Mouse (Mus musculus): Measurements from ENCODE around the gene Zfand3. TPM values are rescaled to one million over a fixed set of nuclear protein-coding genes. Genes with fewer than 3 reads are reported as not detected.

Zfand3 gene
- polyA plus RNA-seq, 1 experiment: 138 TPM

- peaks cover 9% of the 10 kb centered on the region for H3K36me3 ChIP-seq (ENCODE audit: control insufficient read depth, insufficient read depth)
- no peak for TF ChIP-seq MAX (IDR thresholded peaks at IDR 0.05; ENCODE audit: low read depth)
- TF ChIP-seq SRF (IDR thresholded peaks at IDR 0.05; ENCODE audit: control insufficient read depth, insufficient read length, low read depth): no peak
- no peak for TF ChIP-seq POLR2AphosphoS2 (IDR thresholded peaks at IDR 0.05; ENCODE audit: insufficient read length, low read depth)
- no peak for TF ChIP-seq USF1 (IDR thresholded peaks at IDR 0.05; ENCODE audit: low read depth)
- no peak for TF ChIP-seq POLR2A (IDR thresholded peaks at IDR 0.05; ENCODE audit: insufficient read length, low read depth)
- TF ChIP-seq MYOG (IDR thresholded peaks at IDR 0.05; ENCODE audit: control insufficient read depth in 1 of 3, insufficient read depth in 1 of 3, insufficient read length in 2 of 3, low read depth in 2 of 3): no peak
- no peak for TF ChIP-seq MYOD1 (IDR thresholded peaks at IDR 0.05; ENCODE audit: control insufficient read depth in 1 of 3, insufficient read length in 2 of 3, low read depth in 2 of 3)
- TF ChIP-seq E2F4 (IDR thresholded peaks at IDR 0.05; ENCODE audit: insufficient read depth): no peak
- no peak for TF ChIP-seq REST (IDR thresholded peaks at IDR 0.05; ENCODE audit: insufficient read depth, insufficient read length)
- TF ChIP-seq TCF12 (IDR thresholded peaks at IDR 0.05; ENCODE audit: insufficient read depth, poor library complexity, severe bottlenecking): no peak
- TF ChIP-seq TCF3 (IDR thresholded peaks at IDR 0.05; ENCODE audit: insufficient read length, low read depth): no peak
- no peak overlapping the region for H3K4me2 ChIP-seq (ENCODE audit: low read depth)
- H3K27me3 ChIP-seq (ENCODE audit: control insufficient read depth, insufficient read depth, insufficient read length): no peaks in the 10 kb centered on the region
- H3K4me3 ChIP-seq: no peak overlapping the region
- H3ac ChIP-seq (ENCODE audit: control insufficient read depth, insufficient read length): no peak overlapping the region
- peaks cover 84% of the 10 kb centered on the region for H3K79me2 ChIP-seq (ENCODE audit: control insufficient read depth, insufficient read depth)
Observed at GRCm38 (mm10) chr17:30128456-30128855, 123.9 kb downstream of the Zfand3 start.

- no peaks in the 10 kb centered on the region for H3K27me3 ChIP-seq (ENCODE audit: control insufficient read depth, insufficient read depth, insufficient read length)
- H3K79me2 ChIP-seq (ENCODE audit: control insufficient read depth, insufficient read depth): peaks cover 82% of the 10 kb centered on the region
- H3K4me2 ChIP-seq (ENCODE audit: low read depth): no peak overlapping the region
- no peak overlapping the region for H3ac ChIP-seq (ENCODE audit: control insufficient read depth, insufficient read length)
- peaks cover 9% of the 10 kb centered on the region for H3K36me3 ChIP-seq (ENCODE audit: control insufficient read depth, insufficient read depth)
- TF ChIP-seq E2F4 (IDR thresholded peaks at IDR 0.05; ENCODE audit: insufficient read depth) (no peak), SRF (IDR thresholded peaks at IDR 0.05; ENCODE audit: control insufficient read depth, insufficient read length, low read depth) (no peak), POLR2A (IDR thresholded peaks at IDR 0.05; ENCODE audit: insufficient read length, low read depth) (no peak), CEBPB (IDR thresholded peaks at IDR 0.05; ENCODE audit: insufficient read depth, poor library complexity, severe bottlenecking) (no peak), POLR2AphosphoS2 (IDR thresholded peaks at IDR 0.05; ENCODE audit: insufficient read length, low read depth) (no peak), TCF3 (IDR thresholded peaks at IDR 0.05; ENCODE audit: insufficient read length, low read depth) (no peak), MAX (IDR thresholded peaks at IDR 0.05; ENCODE audit: low read depth) (no peak), MYOD1 (IDR thresholded peaks at IDR 0.05; ENCODE audit: control insufficient read depth in 1 of 3, insufficient read length in 2 of 3, low read depth in 2 of 3) (no peak), REST (IDR thresholded peaks at IDR 0.05; ENCODE audit: insufficient read depth, insufficient read length) (no peak), TCF12 (IDR thresholded peaks at IDR 0.05; ENCODE audit: insufficient read depth, poor library complexity, severe bottlenecking) (no peak), MYOG (IDR thresholded peaks at IDR 0.05; ENCODE audit: control insufficient read depth in 1 of 3, insufficient read depth in 1 of 3, insufficient read length in 2 of 3, low read depth in 2 of 3) (no peak), USF1 (IDR thresholded peaks at IDR 0.05; ENCODE audit: low read depth) (no peak)
- H3K4me3 ChIP-seq: no peak overlapping the region
Observed at GRCm38 (mm10) chr17:30129220-30129619, 124.7 kb downstream of the Zfand3 start.

DNA sequence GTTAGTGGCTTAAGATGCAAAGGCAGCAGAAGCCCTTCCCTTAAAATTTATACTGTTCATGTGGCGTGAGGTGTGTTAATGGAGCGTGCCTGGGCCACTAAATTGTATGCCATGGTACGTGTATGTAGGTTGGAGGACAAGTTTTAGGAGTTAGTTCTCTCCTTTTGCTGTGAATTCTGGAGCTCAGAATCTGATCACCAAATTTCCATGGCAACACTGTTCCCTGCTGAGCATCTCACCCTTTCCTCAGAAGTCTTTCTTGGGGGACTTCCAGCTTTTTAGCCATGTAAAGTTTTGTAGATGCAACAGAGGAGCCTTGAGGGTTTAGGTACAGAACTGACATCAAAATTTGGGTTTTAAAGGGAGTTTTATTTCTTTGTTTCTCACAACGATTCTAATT lies 125.8 kb downstream of the Zfand3 start:
- Histone ChIP-seq H3K4me3 (no peak overlapping the region), H3K4me2 (ENCODE audit: low read depth) (no peak overlapping the region), H3K36me3 (ENCODE audit: control insufficient read depth, insufficient read depth) (peaks cover 13% of the 10 kb centered on the region), H3K79me2 (ENCODE audit: control insufficient read depth, insufficient read depth) (peaks cover 73% of the 10 kb centered on the region), H3K27me3 (ENCODE audit: control insufficient read depth, insufficient read depth, insufficient read length) (no peaks in the 10 kb centered on the region), H3ac (ENCODE audit: control insufficient read depth, insufficient read length) (no peak overlapping the region)
- TF ChIP-seq MAX (IDR thresholded peaks at IDR 0.05; ENCODE audit: low read depth) (no peak), TCF12 (IDR thresholded peaks at IDR 0.05; ENCODE audit: insufficient read depth, poor library complexity, severe bottlenecking) (no peak), USF1 (IDR thresholded peaks at IDR 0.05; ENCODE audit: low read depth) (no peak), TCF3 (IDR thresholded peaks at IDR 0.05; ENCODE audit: insufficient read length, low read depth) (no peak), REST (IDR thresholded peaks at IDR 0.05; ENCODE audit: insufficient read depth, insufficient read length) (no peak), SRF (IDR thresholded peaks at IDR 0.05; ENCODE audit: control insufficient read depth, insufficient read length, low read depth) (no peak), POLR2AphosphoS2 (IDR thresholded peaks at IDR 0.05; ENCODE audit: insufficient read length, low read depth) (no peak), E2F4 (IDR thresholded peaks at IDR 0.05; ENCODE audit: insufficient read depth) (no peak), MYOG (IDR thresholded peaks at IDR 0.05; ENCODE audit: control insufficient read depth in 1 of 3, insufficient read depth in 1 of 3, insufficient read length in 2 of 3, low read depth in 2 of 3) (no peak), CEBPB (IDR thresholded peaks at IDR 0.05; ENCODE audit: insufficient read depth, poor library complexity, severe bottlenecking) (no peak), POLR2A (IDR thresholded peaks at IDR 0.05; ENCODE audit: insufficient read length, low read depth) (no peak), MYOD1 (IDR thresholded peaks at IDR 0.05; ENCODE audit: control insufficient read depth in 1 of 3, insufficient read length in 2 of 3, low read depth in 2 of 3) (no peak)

- Histone ChIP-seq H3K4me3 (no peak overlapping the region), H3K36me3 (ENCODE audit: control insufficient read depth, insufficient read depth) (peaks cover 31% of the 10 kb centered on the region), H3ac (ENCODE audit: control insufficient read depth, insufficient read length) (no peak overlapping the region), H3K79me2 (ENCODE audit: control insufficient read depth, insufficient read depth) (peaks cover 56% of the 10 kb centered on the region), H3K27me3 (ENCODE audit: control insufficient read depth, insufficient read depth, insufficient read length) (no peaks in the 10 kb centered on the region), H3K4me2 (ENCODE audit: low read depth) (no peak overlapping the region)
- no peak for TF ChIP-seq SRF (IDR thresholded peaks at IDR 0.05; ENCODE audit: control insufficient read depth, insufficient read length, low read depth)
- TF ChIP-seq MYOG (IDR thresholded peaks at IDR 0.05; ENCODE audit: control insufficient read depth in 1 of 3, insufficient read depth in 1 of 3, insufficient read length in 2 of 3, low read depth in 2 of 3): no peak
- no peak for TF ChIP-seq TCF3 (IDR thresholded peaks at IDR 0.05; ENCODE audit: insufficient read length, low read depth)
- no peak for TF ChIP-seq MYOD1 (IDR thresholded peaks at IDR 0.05; ENCODE audit: control insufficient read depth in 1 of 3, insufficient read length in 2 of 3, low read depth in 2 of 3)
- TF ChIP-seq POLR2AphosphoS2 (IDR thresholded peaks at IDR 0.05; ENCODE audit: insufficient read length, low read depth): no peak
Observed at GRCm38 (mm10) chr17:30133641-30134040, 129.1 kb downstream of the Zfand3 start.
